Mouse (Mus musculus): Measurements from ENCODE around the gene Pam. TPM values are rescaled to one million over a fixed set of nuclear protein-coding genes. Genes with fewer than 3 reads are reported as not detected.
A peak's percentile ranks its signal among the peaks of the same experiment; 100 is the strongest.

Pam gene
- polyA plus RNA-seq, 1 experiment from 2014 or later = 22.3 TPM

DNA sequence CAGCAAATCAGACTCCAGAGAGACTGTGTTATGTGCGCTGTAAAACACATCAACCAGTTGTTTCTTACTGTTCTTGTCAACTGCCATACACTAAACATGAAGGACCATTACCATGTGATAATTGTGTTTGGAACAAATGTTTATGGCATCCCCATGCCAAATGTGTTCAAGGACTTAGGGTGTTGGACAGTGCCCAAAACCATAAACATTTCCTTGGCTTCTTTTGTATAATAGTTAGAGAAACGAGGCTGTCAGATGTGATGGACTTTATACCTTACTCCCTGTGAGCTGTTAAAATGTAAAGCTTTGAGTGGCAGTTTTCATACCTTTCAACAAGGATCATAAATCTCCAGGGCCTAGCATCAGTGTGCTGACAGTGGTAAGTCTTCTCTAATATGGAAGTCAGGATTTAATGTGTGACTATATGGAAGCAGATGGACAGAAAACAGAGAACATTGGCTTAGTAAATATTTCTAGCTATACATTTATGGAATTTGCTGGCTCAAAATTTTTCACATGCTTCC, 169.4 kb downstream of the Pam start:
- Histone ChIP-seq H3K9me3 (ENCODE audit: control insufficient read depth, low read length) (no peaks in the 10 kb centered on the region), H3K9ac (ENCODE audit: low read depth, low read length) (no peak overlapping the region), H3K4me1 (ENCODE audit: control insufficient read depth, insufficient read depth, low read depth, low read length) (peaks cover 8% of the 10 kb centered on the region), H3K36me3 (ENCODE audit: control insufficient read depth, insufficient read depth, low read length) (no peaks in the 10 kb centered on the region), H3K4me3 (ENCODE audit: low read length) (no peak overlapping the region), H3K27me3 (replicated peaks; ENCODE audit: control insufficient read depth, insufficient read depth, low read length) (no peaks in the 10 kb centered on the region), H3K27ac (ENCODE audit: low read depth, low read length) (no peak overlapping the region), H3K4me2 (ENCODE audit: low read length) (no peak overlapping the region)
- no peak for ATAC-seq
- WGBS = 66% methylated on average over 2 of the region's 2 CpGs

- no peak overlapping the region for H3K4me3 ChIP-seq (ENCODE audit: low read length)
- H3K9me3 ChIP-seq (ENCODE audit: control insufficient read depth, low read length) = no peaks in the 10 kb centered on the region
- H3K36me3 ChIP-seq (ENCODE audit: control insufficient read depth, insufficient read depth, low read length) = no peaks in the 10 kb centered on the region
- ATAC-seq = no peak
- no peaks in the 10 kb centered on the region for H3K27me3 ChIP-seq (replicated peaks; ENCODE audit: control insufficient read depth, insufficient read depth, low read length)
- 78% methylated on average over 6 of the region's 6 CpGs for WGBS
- no peak overlapping the region for H3K4me2 ChIP-seq (ENCODE audit: low read length)
- H3K27ac ChIP-seq (ENCODE audit: low read depth, low read length) = no peak overlapping the region
- H3K9ac ChIP-seq (ENCODE audit: low read depth, low read length) = no peak overlapping the region
- no peaks in the 10 kb centered on the region for H3K4me1 ChIP-seq (ENCODE audit: control insufficient read depth, insufficient read depth, low read depth, low read length)
Measured at GRCm38 (mm10) chr1:97922395-97922794, 173.1 kb downstream of the Pam start.

- Histone ChIP-seq H3K4me2 (ENCODE audit: low read length) (no peak overlapping the region), H3K4me3 (ENCODE audit: low read length) (no peak overlapping the region), H3K9ac (ENCODE audit: low read depth, low read length) (no peak overlapping the region), H3K9me3 (ENCODE audit: control insufficient read depth, low read length) (no peaks in the 10 kb centered on the region), H3K27me3 (replicated peaks; ENCODE audit: control insufficient read depth, insufficient read depth, low read length) (no peaks in the 10 kb centered on the region), H3K4me1 (ENCODE audit: control insufficient read depth, insufficient read depth, low read depth, low read length) (no peaks in the 10 kb centered on the region), H3K27ac (ENCODE audit: low read depth, low read length) (no peak overlapping the region), H3K36me3 (ENCODE audit: control insufficient read depth, insufficient read depth, low read length) (no peaks in the 10 kb centered on the region)
- 79% methylated on average over 1 of the region's 1 CpGs for WGBS
- ATAC-seq = no peak
Measured at GRCm38 (mm10) chr1:97921886-97922285, 173.6 kb downstream of the Pam start.

DNA sequence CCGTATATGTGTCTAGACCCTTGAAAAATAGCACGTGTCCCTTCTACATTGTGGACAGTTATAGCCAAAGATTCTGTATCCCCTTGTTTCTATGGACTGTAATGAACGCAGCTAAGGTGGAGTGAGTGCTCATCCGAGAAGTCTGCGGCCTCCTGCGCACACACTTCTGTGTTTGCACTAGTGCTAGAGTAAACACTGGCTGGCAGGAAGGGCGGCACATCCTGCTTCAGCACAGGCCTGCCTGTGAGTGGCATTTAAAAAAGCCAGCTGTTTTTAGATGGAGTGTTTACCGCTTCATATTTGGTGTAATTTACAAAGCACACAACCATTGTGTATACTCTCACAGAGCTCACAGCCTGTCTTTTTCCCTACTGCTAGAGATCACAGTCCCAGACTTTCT, 177.0 kb downstream of the Pam start:
- Histone ChIP-seq H3K27me3 (replicated peaks; ENCODE audit: control insufficient read depth, insufficient read depth, low read length) (no peaks in the 10 kb centered on the region), H3K9me3 (ENCODE audit: control insufficient read depth, low read length) (no peaks in the 10 kb centered on the region), H3K4me3 (ENCODE audit: low read length) (no peak overlapping the region), H3K9ac (ENCODE audit: low read depth, low read length) (no peak overlapping the region), H3K4me2 (ENCODE audit: low read length) (no peak overlapping the region), H3K4me1 (ENCODE audit: control insufficient read depth, insufficient read depth, low read depth, low read length) (no peaks in the 10 kb centered on the region), H3K27ac (ENCODE audit: low read depth, low read length) (no peak overlapping the region), H3K36me3 (ENCODE audit: control insufficient read depth, insufficient read depth, low read length) (no peaks in the 10 kb centered on the region)
- WGBS = 80% methylated on average over 8 of the region's 8 CpGs
- peak; percentile 48; the same call in 1 of the 2 replicates for ATAC-seq

DNA sequence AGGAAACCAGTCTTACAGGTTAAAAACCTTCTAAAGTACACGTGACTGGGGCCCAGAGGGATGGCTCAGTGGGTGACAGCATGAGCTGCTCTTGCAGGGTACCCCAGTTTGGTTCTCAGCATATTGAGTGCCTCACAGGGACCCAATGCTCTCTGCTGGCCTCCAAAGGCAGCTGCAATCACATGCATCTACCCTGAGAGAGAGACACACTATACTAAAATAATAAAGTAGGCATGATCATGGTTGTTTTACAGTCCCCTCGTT, 178.5 kb downstream of the Pam start:
- Histone ChIP-seq H3K27ac (ENCODE audit: low read depth, low read length) (no peak overlapping the region), H3K9ac (ENCODE audit: low read depth, low read length) (no peak overlapping the region), H3K27me3 (replicated peaks; ENCODE audit: control insufficient read depth, insufficient read depth, low read length) (no peaks in the 10 kb centered on the region), H3K4me3 (ENCODE audit: low read length) (no peak overlapping the region), H3K36me3 (ENCODE audit: control insufficient read depth, insufficient read depth, low read length) (no peaks in the 10 kb centered on the region), H3K4me1 (ENCODE audit: control insufficient read depth, insufficient read depth, low read depth, low read length) (no peaks in the 10 kb centered on the region), H3K4me2 (ENCODE audit: low read length) (no peak overlapping the region), H3K9me3 (ENCODE audit: control insufficient read depth, low read length) (no peaks in the 10 kb centered on the region)
- WGBS = 70% methylated on average over 2 of the region's 2 CpGs
- no peak for ATAC-seq

DNA sequence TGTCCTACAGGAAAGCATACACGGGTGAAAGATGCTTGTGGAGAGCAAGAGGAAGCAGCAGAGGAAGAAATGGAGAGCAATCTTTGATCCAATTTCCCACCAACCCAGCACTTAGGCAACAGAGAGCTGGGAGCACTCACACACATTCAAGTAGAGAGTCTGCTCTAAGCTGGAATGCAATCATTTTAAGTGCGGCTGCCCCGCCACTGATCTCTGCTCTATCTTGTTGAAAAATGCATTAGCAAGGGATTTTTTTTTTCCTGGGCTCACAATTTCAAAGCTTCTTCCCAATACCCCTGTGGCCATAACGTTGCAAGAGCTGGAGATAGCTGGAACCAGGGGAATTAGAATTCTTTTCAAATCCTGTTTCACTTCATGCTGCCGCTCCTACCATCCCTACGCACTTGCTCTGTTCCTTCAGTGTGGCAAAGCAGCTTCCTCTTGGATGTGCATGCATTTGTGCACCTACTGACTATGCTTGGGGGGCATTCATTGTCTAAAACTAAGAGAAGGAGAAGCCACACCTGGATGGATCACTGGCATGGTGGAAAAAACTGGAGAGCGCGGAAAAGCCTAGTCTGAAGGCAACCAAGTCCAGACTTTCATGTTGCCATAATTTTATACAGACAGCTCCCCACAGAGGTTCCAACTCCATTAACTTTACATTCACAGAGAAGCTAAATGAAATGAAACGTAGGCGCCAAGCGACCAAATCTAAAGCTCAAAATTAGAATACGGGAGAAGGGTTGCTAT, 179.1 kb downstream of the Pam start:
- Histone ChIP-seq H3K4me2 (ENCODE audit: low read length) (no peak overlapping the region), H3K9ac (ENCODE audit: low read depth, low read length) (no peak overlapping the region), H3K4me3 (ENCODE audit: low read length) (no peak overlapping the region), H3K27ac (ENCODE audit: low read depth, low read length) (peak overlapping the region; percentile 2; the same call in 1 of the 2 replicates), H3K36me3 (ENCODE audit: control insufficient read depth, insufficient read depth, low read length) (no peaks in the 10 kb centered on the region), H3K27me3 (replicated peaks; ENCODE audit: control insufficient read depth, insufficient read depth, low read length) (no peaks in the 10 kb centered on the region), H3K4me1 (ENCODE audit: control insufficient read depth, insufficient read depth, low read depth, low read length) (no peaks in the 10 kb centered on the region), H3K9me3 (ENCODE audit: control insufficient read depth, low read length) (no peaks in the 10 kb centered on the region)
- no peak for ATAC-seq
- 75% methylated on average over 12 of the region's 12 CpGs for WGBS

GRCm38 (mm10) chr1:97915726-97916125, 179.7 kb downstream of the Pam start:
- no peaks in the 10 kb centered on the region for H3K9me3 ChIP-seq (ENCODE audit: control insufficient read depth, low read length)
- H3K27ac ChIP-seq (ENCODE audit: low read depth, low read length) = peak overlapping the region; percentile 2; the same call in 1 of the 2 replicates
- H3K27me3 ChIP-seq (replicated peaks; ENCODE audit: control insufficient read depth, insufficient read depth, low read length) = no peaks in the 10 kb centered on the region
- no peak overlapping the region for H3K9ac ChIP-seq (ENCODE audit: low read depth, low read length)
- H3K4me1 ChIP-seq (ENCODE audit: control insufficient read depth, insufficient read depth, low read depth, low read length) = no peaks in the 10 kb centered on the region
- ATAC-seq = no peak
- no peak overlapping the region for H3K4me3 ChIP-seq (ENCODE audit: low read length)
- H3K36me3 ChIP-seq (ENCODE audit: control insufficient read depth, insufficient read depth, low read length) = no peaks in the 10 kb centered on the region
- WGBS = 83% methylated on average over 10 of the region's 10 CpGs
- H3K4me2 ChIP-seq (ENCODE audit: low read length) = no peak overlapping the region

- no peak overlapping the region for H3K4me3 ChIP-seq (ENCODE audit: low read length)
- H3K27me3 ChIP-seq (replicated peaks; ENCODE audit: control insufficient read depth, insufficient read depth, low read length) = no peaks in the 10 kb centered on the region
- H3K36me3 ChIP-seq (ENCODE audit: control insufficient read depth, insufficient read depth, low read length) = no peaks in the 10 kb centered on the region
- no peaks in the 10 kb centered on the region for H3K9me3 ChIP-seq (ENCODE audit: control insufficient read depth, low read length)
- no peak for ATAC-seq
- no peak overlapping the region for H3K27ac ChIP-seq (ENCODE audit: low read depth, low read length)
- H3K4me2 ChIP-seq (ENCODE audit: low read length) = no peak overlapping the region
- no peak overlapping the region for H3K9ac ChIP-seq (ENCODE audit: low read depth, low read length)
- H3K4me1 ChIP-seq (ENCODE audit: control insufficient read depth, insufficient read depth, low read depth, low read length) = no peaks in the 10 kb centered on the region
- WGBS = 88% methylated on average over 10 of the region's 10 CpGs
Measured at GRCm38 (mm10) chr1:97910874-97911273, 184.6 kb downstream of the Pam start.

- H3K9me3 ChIP-seq (ENCODE audit: control insufficient read depth, low read length) = no peaks in the 10 kb centered on the region
- no peak for ATAC-seq
- WGBS = 71% methylated on average over 5 of the region's 5 CpGs
- no peak overlapping the region for H3K4me3 ChIP-seq (ENCODE audit: low read length)
- H3K4me2 ChIP-seq (ENCODE audit: low read length) = no peak overlapping the region
- no peak overlapping the region for H3K9ac ChIP-seq (ENCODE audit: low read depth, low read length)
- H3K27ac ChIP-seq (ENCODE audit: low read depth, low read length) = no peak overlapping the region
- H3K27me3 ChIP-seq (replicated peaks; ENCODE audit: control insufficient read depth, insufficient read depth, low read length) = no peaks in the 10 kb centered on the region
- no peaks in the 10 kb centered on the region for H3K36me3 ChIP-seq (ENCODE audit: control insufficient read depth, insufficient read depth, low read length)
- no peaks in the 10 kb centered on the region for H3K4me1 ChIP-seq (ENCODE audit: control insufficient read depth, insufficient read depth, low read depth, low read length)
Measured at GRCm38 (mm10) chr1:97909561-97909960, 185.9 kb downstream of the Pam start.

Data from hindbrain, embryonic 16.5 days (tissue).